Mouse (Mus musculus) heart, adult 2 months (tissue): Measurements from ENCODE around the gene Col20a1. TPM values are rescaled to one million over a fixed set of nuclear protein-coding genes. Genes with fewer than 3 reads are reported as not detected.

Source experiments
- DNase-seq, 2 experiments: peaks; one replicate each; pipeline ENCODE4 v3.0.0; 2021
- H3K27ac ChIP-seq: fragments of 200-600 bp; 2 replicates; pipeline ENCODE4 v1.8.1; 2022
- H3K27me3 ChIP-seq: fragments of 200-500 bp; 2 replicates; pipeline ENCODE4 v1.6.1; 2012; ENCODE audit warnings: mild to moderate bottlenecking, low read length, inconsistent platforms, mixed read lengths; ENCODE audit not compliant: control insufficient read depth, insufficient read depth
- H3K36me3 ChIP-seq: fragments of 200-500 bp; 2 replicates; pipeline ENCODE4 v1.6.1; 2012; ENCODE audit warnings: low read length, inconsistent platforms; ENCODE audit not compliant: control insufficient read depth, insufficient read depth
- H3K4me1 ChIP-seq: fragments of 200-500 bp; 2 replicates; pipeline ENCODE4 v1.6.1; 2011; ENCODE audit warnings: low read length; ENCODE audit not compliant: control insufficient read depth, insufficient read depth
- H3K4me3 ChIP-seq: fragments of 200-600 bp; 2 replicates; pipeline ENCODE4 v1.8.1; 2022
- H3K79me2 ChIP-seq: fragments of 200-500 bp; replicated peaks from 2 replicates; pipeline ENCODE4 v1.6.1; 2012; ENCODE audit warnings: mild to moderate bottlenecking, inconsistent platforms, low read length, moderate library complexity, mixed read lengths; ENCODE audit not compliant: control insufficient read depth, insufficient read depth
- H3K9ac ChIP-seq: fragments of 200-500 bp; 2 replicates; pipeline ENCODE4 v1.6.1; 2012; ENCODE audit warnings: low read depth, mild to moderate bottlenecking, control low read depth, inconsistent platforms, low read length, mixed read lengths
- CTCF ChIP-seq: fragments of 200-600 bp; IDR thresholded peaks from 2 replicates; pipeline ENCODE4 v1.8.1; 2022; ENCODE audit warnings: antibody characterized with exemption, mild to moderate bottlenecking, moderate library complexity
- EP300 ChIP-seq: fragments of 200-500 bp; IDR thresholded peaks from 2 replicates; pipeline ENCODE4 v1.6.1; 2011; ENCODE audit warnings: low read depth, low read length, control low read depth; ENCODE audit not compliant: insufficient read depth
- POLR2A ChIP-seq: fragments of 200-500 bp; IDR thresholded peaks from 2 replicates; pipeline ENCODE4 v1.6.1; 2011; ENCODE audit warnings: mild to moderate bottlenecking, low read depth, low read length, control low read depth; ENCODE audit not compliant: insufficient read depth
- whole genome bisulfite sequencing: fragments of 180-500 bp; shearing (Covaris S2); methylation state at CpG from one replicate; pipeline ENCODE4 v1.1.7; 2018; 5-methylcytosine and 5-hydroxymethylcytosine counted together
- intact Hi-C: fragments of 180-260 bp; cut with DNase I; formaldehyde crosslinking; loops from one replicate; pipeline ENCODE4 v1.15.1; 2025
- polyA plus RNA-seq: library from polyadenylated mRNA; depleted of rRNA; stranded (reverse); fragments of >200 nt; gene quantifications from 2 replicates; pipeline ENCODE4 v1.2.3, GENCODE M21; 2012
- total RNA-seq, 2 experiments: library from RNA; stranded (reverse); gene quantifications; 2 replicates each; pipeline ENCODE4 v1.2.3; 2021

Gene Col20a1
- total and polyA plus RNA-seq, 3 experiments, result 0.23 to 2.0 (median 0.44) TPM

DNA sequence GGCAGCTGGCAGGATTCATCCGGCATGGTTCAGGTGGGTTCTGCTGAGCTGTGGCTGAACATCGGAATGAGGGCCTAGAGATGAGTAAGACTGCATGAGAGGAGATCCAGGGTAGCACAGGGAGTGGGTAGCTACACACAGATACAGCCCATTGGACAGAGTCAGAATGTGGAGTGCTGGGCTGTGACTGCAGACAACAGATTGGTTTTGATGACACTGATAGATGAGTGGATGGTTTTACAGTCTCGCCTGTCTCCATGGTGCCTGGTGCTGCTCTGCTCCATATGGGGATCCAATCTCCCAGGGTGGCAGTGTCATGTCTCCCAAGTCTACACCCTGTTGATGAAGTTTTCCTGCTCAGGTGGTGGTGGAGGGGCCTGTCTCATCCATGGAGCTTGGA is 10.6 kb downstream of the Col20a1 start:
- TF ChIP-seq EP300 (no peak), POLR2A (no peak), CTCF (no peak)
- Histone ChIP-seq H3K9ac (no peak overlapping the region), H3K79me2 (no peaks in the 10 kb centered on the region), H3K4me3 (no peak overlapping the region), H3K27ac (no peak overlapping the region), H3K4me1 (no peaks in the 10 kb centered on the region), H3K27me3 (no peaks in the 10 kb centered on the region), H3K36me3 (no peaks in the 10 kb centered on the region)
- 68% methylated on average over 3 of the region's 3 CpGs for WGBS
- DNase-seq, result no peak
- intact Hi-C loops, result loop anchor here (1.0 kb wide), 2 partner anchors 63 to 75 kb away; no protein-coding TSS in a partner anchor

DNA sequence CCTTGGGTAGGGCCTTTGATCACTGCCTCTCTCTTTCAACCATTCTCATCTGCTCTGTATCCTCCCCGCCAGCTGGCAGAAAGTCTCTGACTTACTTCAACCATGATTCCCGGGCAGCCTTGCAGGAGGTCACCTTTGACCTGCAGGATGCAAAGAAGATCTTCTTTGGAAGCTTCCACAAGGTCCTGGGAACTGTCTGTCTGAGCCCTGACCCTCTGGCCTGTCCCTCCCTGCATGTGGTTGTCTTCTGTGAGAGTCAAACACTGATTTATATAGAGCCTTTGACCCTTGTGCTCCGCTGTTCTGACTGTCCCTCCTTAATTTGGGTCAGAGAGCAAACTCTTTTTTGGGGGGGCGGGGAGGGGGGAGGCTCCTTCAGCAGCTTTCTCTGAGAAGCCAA is 20.7 kb downstream of the Col20a1 start:
- TF ChIP-seq CTCF, result no peak
- TF ChIP-seq POLR2A, result no peak
- TF ChIP-seq EP300, result no peak
- H3K79me2 ChIP-seq, result no peaks in the 10 kb centered on the region
- no peaks in the 10 kb centered on the region for H3K27me3 ChIP-seq
- intact Hi-C loops, result no loop called here
- H3K4me3 ChIP-seq, result no peak overlapping the region
- H3K9ac ChIP-seq, result no peak overlapping the region
- H3K27ac ChIP-seq, result no peak overlapping the region
- DNase-seq, result no peak
- 80% methylated on average over 4 of the region's 4 CpGs for WGBS
- H3K36me3 ChIP-seq, result no peaks in the 10 kb centered on the region
- no peaks in the 10 kb centered on the region for H3K4me1 ChIP-seq

DNA sequence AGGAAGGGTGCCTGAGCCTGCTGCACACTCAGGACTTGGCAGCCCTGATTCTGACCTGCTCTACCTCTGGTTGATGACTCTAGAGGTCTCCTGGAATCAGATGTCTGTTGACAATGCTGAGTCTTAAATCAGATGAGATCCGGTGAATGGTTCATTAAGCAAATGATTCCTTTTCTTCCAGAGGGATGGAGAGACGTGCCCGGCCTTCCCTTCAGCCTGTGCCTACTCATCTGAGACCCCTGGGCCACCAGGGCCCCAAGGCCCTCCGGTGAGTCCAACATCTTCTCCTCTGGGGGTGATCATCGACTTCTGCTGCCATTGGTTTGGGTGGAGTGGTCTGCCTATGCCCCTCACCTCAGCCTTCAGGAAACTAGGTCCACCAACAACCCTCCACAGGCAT is 22.0 kb downstream of the Col20a1 start:
- Histone ChIP-seq H3K4me3 (no peak overlapping the region), H3K27ac (no peak overlapping the region), H3K79me2 (no peaks in the 10 kb centered on the region), H3K9ac (no peak overlapping the region), H3K27me3 (no peaks in the 10 kb centered on the region), H3K4me1 (no peaks in the 10 kb centered on the region), H3K36me3 (no peaks in the 10 kb centered on the region)
- DNase-seq, result no peak
- intact Hi-C loops, result no loop called here
- TF ChIP-seq EP300 (no peak), CTCF (no peak), POLR2A (no peak)
- 77% methylated on average over 5 of the region's 5 CpGs for WGBS

- no peaks in the 10 kb centered on the region for H3K27me3 ChIP-seq
- intact Hi-C loops, result no loop called here
These were observed 45.1 kb downstream of the Col20a1 start for GRCm38 (mm10) chr2:181031406-181031934.

DNA sequence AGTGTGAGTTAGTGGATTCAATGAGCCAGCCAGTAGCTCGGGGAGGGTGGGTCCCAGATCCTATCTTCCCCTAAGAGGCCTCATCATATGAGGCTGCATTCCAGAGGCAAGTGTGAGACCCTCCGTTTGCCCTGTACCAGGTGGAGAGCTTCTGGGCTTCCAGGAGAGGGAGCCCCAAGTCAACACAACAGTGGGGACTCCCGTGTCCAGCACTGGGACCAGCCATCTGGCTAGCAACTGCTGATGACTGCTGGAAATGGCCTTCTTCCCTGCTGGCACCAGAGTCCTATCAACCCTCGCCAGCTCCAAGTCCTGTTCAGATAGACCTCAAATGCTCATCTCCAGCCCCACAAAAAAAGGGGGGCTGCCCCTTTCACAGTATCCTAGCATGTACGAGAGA is 46.1 kb downstream of the Col20a1 start:
- Histone ChIP-seq H3K4me3 (no peak overlapping the region), H3K27ac (no peak overlapping the region), H3K27me3 (no peaks in the 10 kb centered on the region; the same call in 1 of the 2 replicates), H3K4me1 (no peaks in the 10 kb centered on the region), H3K9ac (no peak overlapping the region), H3K79me2 (no peaks in the 10 kb centered on the region), H3K36me3 (no peaks in the 10 kb centered on the region)
- no peak for DNase-seq
- intact Hi-C loops, result no loop called here
- 22% methylated on average over 5 of the region's 5 CpGs for WGBS
- TF ChIP-seq EP300 (no peak), CTCF (peak; percentile 32), POLR2A (no peak)

More at GRCm38 (mm10) chr2:181031406-181031934, 45.1 kb downstream of the Col20a1 start:
- H3K27ac ChIP-seq, result no peak overlapping the region
- no peak for DNase-seq
- no peak overlapping the region for H3K9ac ChIP-seq
- TF ChIP-seq EP300, result no peak
- TF ChIP-seq CTCF, result no peak
- TF ChIP-seq POLR2A, result no peak
- no peaks in the 10 kb centered on the region for H3K36me3 ChIP-seq
- H3K4me1 ChIP-seq, result no peaks in the 10 kb centered on the region
- WGBS, result 78% methylated on average over 11 of the region's 11 CpGs
- no peak overlapping the region for H3K4me3 ChIP-seq
- no peaks in the 10 kb centered on the region for H3K79me2 ChIP-seq

- DNase-seq, result peak in 1 of 2 experiments; percentile 13
- H3K27me3 ChIP-seq, result peaks cover 3% of the 10 kb centered on the region; the same call in 1 of the 2 replicates
- intact Hi-C loops, result no loop called here
- H3K27ac ChIP-seq, result no peak overlapping the region
- H3K4me3 ChIP-seq, result no peak overlapping the region
- 19% methylated on average over 6 of the region's 6 CpGs for WGBS
- no peaks in the 10 kb centered on the region for H3K4me1 ChIP-seq
- no peaks in the 10 kb centered on the region for H3K36me3 ChIP-seq
- no peak for TF ChIP-seq EP300
- TF ChIP-seq CTCF, result no peak
- no peak for TF ChIP-seq POLR2A
- no peaks in the 10 kb centered on the region for H3K79me2 ChIP-seq
- H3K9ac ChIP-seq, result no peak overlapping the region
These were observed 47.0 kb downstream of the Col20a1 start for GRCm38 (mm10) chr2:181033310-181033709.
